Mouse (Mus musculus): ENCODE results near the gene 1190005I06Rik. TPM values are rescaled to one million over a fixed set of nuclear protein-coding genes. Genes with fewer than 3 reads are reported as not detected.

Gene 1190005I06Rik
- polyA plus RNA-seq, 1 experiment: 1.6 TPM

GRCm38 (mm10) chr8:120580336-120581000 lies 67.0 kb downstream of the 1190005I06Rik start:
- Histone ChIP-seq H3K27me3 (ENCODE audit: control insufficient read depth, insufficient read depth, low read length) (no peaks in the 10 kb centered on the region), H3K4me1 (ENCODE audit: control insufficient read depth, insufficient read depth, insufficient read length, low read length) (no peaks in the 10 kb centered on the region), H3K27ac (ENCODE audit: insufficient read depth, low read depth, low read length) (no peak overlapping the region), H3K36me3 (ENCODE audit: control insufficient read depth, insufficient read depth, low read length) (peaks cover 54% of the 10 kb centered on the region), H3K4me3 (ENCODE audit: low read depth, low read length) (no peak overlapping the region)
- no peak for TF ChIP-seq POLR2A (IDR thresholded peaks at IDR 0.05; ENCODE audit: low read depth, low read length)
- no peak for TF ChIP-seq CTCF (IDR thresholded peaks at IDR 0.05; ENCODE audit: extremely low read depth, insufficient read length, insufficient replicate concordance, low read depth, low read length)
- 94% methylated on average over 8 of the region's 8 CpGs for WGBS

GRCm38 (mm10) chr8:120577821-120578220 lies 69.6 kb downstream of the 1190005I06Rik start:
- H3K27ac ChIP-seq (ENCODE audit: insufficient read depth, low read depth, low read length): no peak overlapping the region
- 95% methylated on average over 17 of the region's 17 CpGs for WGBS
- no peaks in the 10 kb centered on the region for H3K27me3 ChIP-seq (ENCODE audit: control insufficient read depth, insufficient read depth, low read length)
- H3K36me3 ChIP-seq (ENCODE audit: control insufficient read depth, insufficient read depth, low read length): peaks cover 81% of the 10 kb centered on the region
- TF ChIP-seq CTCF (IDR thresholded peaks at IDR 0.05; ENCODE audit: extremely low read depth, insufficient read length, insufficient replicate concordance, low read depth, low read length) (no peak), POLR2A (IDR thresholded peaks at IDR 0.05; ENCODE audit: low read depth, low read length) (no peak)
- H3K4me1 ChIP-seq (ENCODE audit: control insufficient read depth, insufficient read depth, insufficient read length, low read length): no peaks in the 10 kb centered on the region
- H3K4me3 ChIP-seq (ENCODE audit: low read depth, low read length): no peak overlapping the region

GRCm38 (mm10) chr8:120575801-120576200 lies 71.6 kb downstream of the 1190005I06Rik start:
- Histone ChIP-seq H3K27me3 (ENCODE audit: control insufficient read depth, insufficient read depth, low read length) (no peaks in the 10 kb centered on the region), H3K27ac (ENCODE audit: insufficient read depth, low read depth, low read length) (no peak overlapping the region), H3K36me3 (ENCODE audit: control insufficient read depth, insufficient read depth, low read length) (peaks cover 94% of the 10 kb centered on the region), H3K4me3 (ENCODE audit: low read depth, low read length) (no peak overlapping the region), H3K4me1 (ENCODE audit: control insufficient read depth, insufficient read depth, insufficient read length, low read length) (no peaks in the 10 kb centered on the region)
- WGBS: 81% methylated on average over 9 of the region's 9 CpGs
- TF ChIP-seq POLR2A (IDR thresholded peaks at IDR 0.05; ENCODE audit: low read depth, low read length) (no peak), CTCF (IDR thresholded peaks at IDR 0.05; ENCODE audit: extremely low read depth, insufficient read length, insufficient replicate concordance, low read depth, low read length) (no peak)

- H3K4me1 ChIP-seq (ENCODE audit: control insufficient read depth, insufficient read depth, insufficient read length, low read length): no peaks in the 10 kb centered on the region
- WGBS: 68% methylated on average over 19 of the region's 19 CpGs
Measured at GRCm38 (mm10) chr8:120574941-120575340, 72.5 kb downstream of the 1190005I06Rik start.

DNA sequence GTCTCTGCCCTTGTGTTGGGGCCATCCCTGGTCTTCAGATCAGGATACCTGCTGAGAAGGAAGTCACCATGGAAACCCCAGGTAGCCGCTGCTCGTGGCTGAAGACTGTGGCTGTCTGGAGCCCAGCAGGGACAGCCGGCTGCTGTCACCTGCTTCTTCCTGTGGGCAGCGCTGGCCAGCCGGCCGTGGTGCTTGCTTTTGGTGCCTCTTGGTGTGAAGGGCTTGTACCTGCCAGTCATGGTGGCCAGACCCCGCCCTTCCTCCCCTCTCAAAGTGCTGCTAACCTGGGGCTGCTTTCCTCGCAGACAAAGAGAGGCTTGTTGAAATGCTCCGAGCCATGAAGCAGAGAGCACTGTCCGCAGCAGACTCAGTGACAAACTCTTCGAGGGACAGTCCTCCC lies 73.6 kb downstream of the 1190005I06Rik start:
- WGBS: 88% methylated on average over 11 of the region's 11 CpGs
- Histone ChIP-seq H3K36me3 (ENCODE audit: control insufficient read depth, insufficient read depth, low read length) (peaks cover 91% of the 10 kb centered on the region), H3K4me3 (ENCODE audit: low read depth, low read length) (no peak overlapping the region), H3K4me1 (ENCODE audit: control insufficient read depth, insufficient read depth, insufficient read length, low read length) (no peaks in the 10 kb centered on the region), H3K27ac (ENCODE audit: insufficient read depth, low read depth, low read length) (no peak overlapping the region), H3K27me3 (ENCODE audit: control insufficient read depth, insufficient read depth, low read length) (no peaks in the 10 kb centered on the region)
- TF ChIP-seq CTCF (IDR thresholded peaks at IDR 0.05; ENCODE audit: extremely low read depth, insufficient read length, insufficient replicate concordance, low read depth, low read length) (no peak), POLR2A (IDR thresholded peaks at IDR 0.05; ENCODE audit: low read depth, low read length) (no peak)

More at GRCm38 (mm10) chr8:120574941-120575340, 72.5 kb downstream of the 1190005I06Rik start:
- no peak overlapping the region for H3K4me3 ChIP-seq (ENCODE audit: low read depth, low read length)
- no peak overlapping the region for H3K27ac ChIP-seq (ENCODE audit: insufficient read depth, low read depth, low read length)
- peaks cover 91% of the 10 kb centered on the region for H3K36me3 ChIP-seq (ENCODE audit: control insufficient read depth, insufficient read depth, low read length)
- TF ChIP-seq CTCF (IDR thresholded peaks at IDR 0.05; ENCODE audit: extremely low read depth, insufficient read length, insufficient replicate concordance, low read depth, low read length): no peak
- TF ChIP-seq POLR2A (IDR thresholded peaks at IDR 0.05; ENCODE audit: low read depth, low read length): no peak
- H3K27me3 ChIP-seq (ENCODE audit: control insufficient read depth, insufficient read depth, low read length): no peaks in the 10 kb centered on the region

DNA sequence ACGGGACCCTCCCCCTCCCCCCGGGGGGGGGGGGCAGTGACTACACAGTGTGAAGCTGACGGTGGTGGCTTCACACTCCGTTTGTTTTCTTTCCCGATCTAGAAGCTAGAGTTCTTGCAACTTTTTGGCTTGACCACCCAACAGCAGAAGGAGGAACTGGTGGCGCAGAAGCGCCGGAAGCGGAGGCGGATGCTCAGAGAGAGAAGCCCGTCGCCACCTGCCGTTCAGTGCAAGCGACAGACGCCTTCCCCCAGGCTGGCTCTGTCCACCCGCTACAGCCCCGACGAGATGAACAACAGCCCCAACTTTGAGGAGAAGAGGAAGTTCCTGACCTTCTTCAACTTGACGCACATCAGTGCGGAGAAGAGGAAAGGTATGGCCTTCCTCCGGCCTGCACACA lies 74.9 kb downstream of the 1190005I06Rik start:
- Histone ChIP-seq H3K4me1 (ENCODE audit: control insufficient read depth, insufficient read depth, insufficient read length, low read length) (no peaks in the 10 kb centered on the region), H3K4me3 (ENCODE audit: low read depth, low read length) (no peak overlapping the region), H3K36me3 (ENCODE audit: control insufficient read depth, insufficient read depth, low read length) (peaks cover 92% of the 10 kb centered on the region), H3K27ac (ENCODE audit: insufficient read depth, low read depth, low read length) (no peak overlapping the region), H3K27me3 (ENCODE audit: control insufficient read depth, insufficient read depth, low read length) (no peaks in the 10 kb centered on the region)
- WGBS: 84% methylated on average over 21 of the region's 21 CpGs
- TF ChIP-seq CTCF (IDR thresholded peaks at IDR 0.05; ENCODE audit: extremely low read depth, insufficient read length, insufficient replicate concordance, low read depth, low read length): no peak
- no peak for TF ChIP-seq POLR2A (IDR thresholded peaks at IDR 0.05; ENCODE audit: low read depth, low read length)

DNA sequence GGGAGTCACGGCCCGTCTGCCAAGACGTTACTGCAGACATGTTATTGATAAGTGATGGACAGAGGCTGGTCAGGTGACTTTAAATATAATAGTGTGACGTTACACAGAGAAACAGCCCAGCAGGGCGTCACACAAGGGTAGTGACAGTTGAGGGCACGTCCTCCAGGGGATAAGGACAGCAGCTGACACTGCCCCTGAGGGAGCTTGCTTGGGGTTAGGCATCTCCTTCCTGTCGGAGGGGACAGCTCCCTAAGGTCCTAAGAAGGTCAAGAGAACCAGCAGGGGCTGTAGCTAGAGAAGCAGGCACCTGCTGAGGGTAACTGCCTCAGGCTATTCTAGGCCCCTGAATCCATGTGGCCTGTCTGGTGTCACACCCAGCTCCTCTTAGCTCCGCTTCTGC lies 75.9 kb downstream of the 1190005I06Rik start:
- WGBS: 93% methylated on average over 8 of the region's 8 CpGs
- Histone ChIP-seq H3K27ac (ENCODE audit: insufficient read depth, low read depth, low read length) (no peak overlapping the region), H3K36me3 (ENCODE audit: control insufficient read depth, insufficient read depth, low read length) (peaks cover 92% of the 10 kb centered on the region), H3K4me1 (ENCODE audit: control insufficient read depth, insufficient read depth, insufficient read length, low read length) (no peaks in the 10 kb centered on the region), H3K4me3 (ENCODE audit: low read depth, low read length) (no peak overlapping the region), H3K27me3 (ENCODE audit: control insufficient read depth, insufficient read depth, low read length) (no peaks in the 10 kb centered on the region)
- TF ChIP-seq POLR2A (IDR thresholded peaks at IDR 0.05; ENCODE audit: low read depth, low read length): no peak
- TF ChIP-seq CTCF (IDR thresholded peaks at IDR 0.05; ENCODE audit: extremely low read depth, insufficient read length, insufficient replicate concordance, low read depth, low read length): no peak

Measured in small intestine, adult 2 months (tissue).